In the genomic region with DNA sequence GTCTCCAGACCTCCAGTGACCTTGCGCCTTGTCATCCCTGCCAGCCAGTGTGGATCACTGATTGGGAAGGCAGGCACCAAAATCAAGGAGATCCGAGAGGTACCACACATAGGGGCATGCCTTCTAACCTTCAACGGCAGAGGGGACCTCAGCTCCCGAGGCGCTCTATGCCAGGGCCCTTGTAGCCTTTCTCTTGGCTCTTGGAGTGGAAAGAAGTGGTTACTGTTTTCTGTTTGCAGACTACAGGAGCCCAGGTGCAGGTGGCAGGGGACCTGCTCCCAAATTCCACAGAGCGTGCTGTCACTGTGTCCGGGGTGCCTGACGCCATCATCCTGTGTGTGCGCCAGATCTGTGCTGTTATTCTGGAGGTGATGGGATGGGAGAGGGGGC, we compare ENCODE assay signal across 29 mouse cellular contexts. TPM values are rescaled to one million over a fixed set of nuclear protein-coding genes. Genes with fewer than 3 reads are reported as not detected.
DNase-seq lines count a peak whose midpoint lies in the region; ATAC-seq and TF ChIP-seq lines count a peak whose summit lies in the region.
"Had no signal": no experiment of that assay in that cellular context is flagged by ENCODE, and none has a peak within 500 bp of the region (broad histone marks: within the 10 kb centered on the region; RNA-seq: fewer than 3 reads in every experiment).

No protein-coding gene starts in this region.

- no peaks in the 10 kb centered on the region for H3K9me3 ChIP-seq in hindbrain, embryonic 10.5 days
- H3K9me3 ChIP-seq in hindbrain, embryonic 13.5 days = no peaks in the 10 kb centered on the region
- H3K9me3 ChIP-seq in midbrain, embryonic 11.5 days (ENCODE audit: control insufficient read depth, low read length) = no peaks in the 10 kb centered on the region
- H3K9me3 ChIP-seq in midbrain, postnatal 0 days (ENCODE audit: low read length) = no peaks in the 10 kb centered on the region
- H3K9me3 ChIP-seq: forebrain, embryonic 13.5 days; heart, embryonic 12.5 days; hindbrain, embryonic 15.5 days; limb, embryonic 15.5 days; liver, embryonic 13.5 days; midbrain, embryonic 13.5 days had no signal

- peak overlapping the region; percentile 2; the same call in 1 of the 2 replicates for H3K4me3 ChIP-seq in hindbrain, embryonic 10.5 days
- H3K4me3 ChIP-seq in hindbrain, embryonic 13.5 days = no peak overlapping the region
- H3K4me3 ChIP-seq in midbrain, embryonic 11.5 days (ENCODE audit: low read depth, low read length) = no peak overlapping the region
- no peak overlapping the region for H3K4me3 ChIP-seq in midbrain, postnatal 0 days (ENCODE audit: low read depth, low read length)
- H3K4me3 ChIP-seq: forebrain, embryonic 13.5 days; heart, embryonic 12.5 days; hindbrain, embryonic 15.5 days; limb, embryonic 15.5 days; liver, embryonic 13.5 days; megakaryocyte, embryonic 14.5 days; midbrain, embryonic 13.5 days had no signal

- peak; percentile 47 for DNase-seq in cerebellum, adult 11 months
- DNase-seq in cerebellum, postnatal 4 days (ENCODE audit: low spot score in 2 of 2) = no peak
- no peak for DNase-seq in hindbrain, embryonic 10.5 days (ENCODE audit: low spot score)
- peak; percentile 44 for DNase-seq in midbrain, embryonic 11.5 days (ENCODE audit: low spot score, missing footprints)
- DNase-seq in midbrain, postnatal 0 days (ENCODE audit: low spot score) = no peak
- peak; percentile 51 to 57 for DNase-seq in cerebellum, postnatal 25 days
- DNase-seq in layer of hippocampus, adult 9-10 months (ENCODE audit: low spot score) = no peak
- DNase-seq: adrenal gland, adult 2 months; adrenal gland, postnatal 36 days; gastrocnemius, postnatal 36 days; heart, adult 18-20 months; heart, postnatal 4 days; kidney, adult 11 months; liver, embryonic 13.5 days; lung, adult 18-20 months; lung, postnatal 4 days; thymus, postnatal 4 days had no signal

- peaks cover 33% of the 10 kb centered on the region for H3K27me3 ChIP-seq in hindbrain, embryonic 10.5 days (ENCODE audit: insufficient read depth, poor library complexity, severe bottlenecking)
- H3K27me3 ChIP-seq in hindbrain, embryonic 13.5 days = no peaks in the 10 kb centered on the region
- peaks cover 7% of the 10 kb centered on the region for H3K27me3 ChIP-seq in midbrain, embryonic 11.5 days (ENCODE audit: control insufficient read depth, insufficient read depth, low read length)
- H3K27me3 ChIP-seq in midbrain, postnatal 0 days (ENCODE audit: insufficient read depth, low read length) = no peaks in the 10 kb centered on the region
- H3K27me3 ChIP-seq: CH12.LX; forebrain, embryonic 13.5 days; hindbrain, embryonic 15.5 days had no signal

- WGBS in hindbrain, embryonic 10.5 days = 95% methylated on average over 9 of the region's 9 CpGs
- WGBS in hindbrain, embryonic 13.5 days = 94% methylated on average over 9 of the region's 9 CpGs
- WGBS in midbrain, embryonic 11.5 days = 96% methylated on average over 9 of the region's 9 CpGs
- 92% methylated on average over 9 of the region's 9 CpGs for WGBS in midbrain, postnatal 0 days

- H3K36me3 ChIP-seq in hindbrain, embryonic 10.5 days = peaks cover 100% of the 10 kb centered on the region
- peaks cover 55% of the 10 kb centered on the region for H3K36me3 ChIP-seq in hindbrain, embryonic 13.5 days
- H3K36me3 ChIP-seq in midbrain, embryonic 11.5 days (ENCODE audit: control insufficient read depth, insufficient read depth, low read length) = peaks cover 23% of the 10 kb centered on the region
- H3K36me3 ChIP-seq in midbrain, postnatal 0 days (ENCODE audit: insufficient read depth, low read length) = peaks cover 37% of the 10 kb centered on the region

- no peak for ATAC-seq in hindbrain, embryonic 13.5 days (ENCODE audit: low FRiP score)
- no peak for ATAC-seq in midbrain, embryonic 11.5 days (ENCODE audit: low FRiP score)
- ATAC-seq in midbrain, postnatal 0 days (ENCODE audit: low FRiP score) = no peak
- ATAC-seq: activated CD4-positive, CD25-positive, alpha-beta regulatory T cell, adult 4 months; forebrain, embryonic 13.5 days; inflammation-experienced regulatory T-cells, adult 6 months; lung, postnatal 0 days; midbrain, embryonic 13.5 days had no signal

- no peak for TF ChIP-seq CTCF in midbrain, postnatal 0 days (IDR thresholded peaks at IDR 0.05)

- peaks cover 97% of the 10 kb centered on the region for H3K4me1 ChIP-seq in hindbrain, embryonic 10.5 days (replicated peaks)
- H3K4me1 ChIP-seq in hindbrain, embryonic 13.5 days (replicated peaks) = peaks cover 74% of the 10 kb centered on the region
- peaks cover 48% of the 10 kb centered on the region for H3K4me1 ChIP-seq in midbrain, embryonic 11.5 days (ENCODE audit: control insufficient read depth, insufficient read depth, low read length)
- H3K4me1 ChIP-seq in midbrain, postnatal 0 days (ENCODE audit: insufficient read depth, low read length) = peaks cover 19% of the 10 kb centered on the region

- H3K27ac ChIP-seq in hindbrain, embryonic 10.5 days = no peak overlapping the region
- H3K27ac ChIP-seq in hindbrain, embryonic 13.5 days = no peak overlapping the region
- H3K27ac ChIP-seq in midbrain, embryonic 11.5 days (ENCODE audit: low read depth, low read length) = no peak overlapping the region
- H3K27ac ChIP-seq in midbrain, postnatal 0 days (ENCODE audit: low read depth, low read length) = no peak overlapping the region
- H3K27ac ChIP-seq: forebrain, embryonic 13.5 days; hindbrain, embryonic 15.5 days; limb, embryonic 15.5 days; liver, embryonic 13.5 days; midbrain, embryonic 13.5 days had no signal

- H3K4me2 ChIP-seq in hindbrain, embryonic 13.5 days = no peak overlapping the region
- no peak overlapping the region for H3K4me2 ChIP-seq in midbrain, embryonic 11.5 days
- H3K4me2 ChIP-seq in midbrain, postnatal 0 days (ENCODE audit: low read depth, low read length, poor library complexity, severe bottlenecking) = no peak overlapping the region
- H3K4me2 ChIP-seq: forebrain, embryonic 13.5 days; heart, embryonic 12.5 days; hindbrain, embryonic 15.5 days; limb, embryonic 15.5 days; liver, embryonic 13.5 days; midbrain, embryonic 13.5 days had no signal

- H3K9ac ChIP-seq in hindbrain, embryonic 13.5 days = no peak overlapping the region
- no peak overlapping the region for H3K9ac ChIP-seq in midbrain, embryonic 11.5 days (ENCODE audit: low read length)
- H3K9ac ChIP-seq in midbrain, postnatal 0 days (replicated peaks; ENCODE audit: low read length, poor library complexity, severe bottlenecking) = no peak overlapping the region
- H3K9ac ChIP-seq: forebrain, embryonic 13.5 days; heart, embryonic 12.5 days; hindbrain, embryonic 15.5 days; limb, embryonic 15.5 days; liver, embryonic 13.5 days; midbrain, embryonic 13.5 days had no signal

RNA-seq across cellular contexts. Expression of gene Gpr62, which starts 4.7 kb away (rescaled TPM):
- polyA plus RNA-seq in hindbrain, embryonic 10.5 days (2016; fragmentation: Nextera tagmentation; extraction: Ambion mirVana) = 0.10 and 0.17 TPM in 2 replicates
- polyA plus RNA-seq in hindbrain, embryonic 13.5 days (2015; fragmentation: Nextera tagmentation; extraction: Ambion mirVana) = 0.60 and 0.68 TPM in 2 replicates
- 0.12 and 0.23 TPM in 2 replicates for polyA plus RNA-seq in midbrain, embryonic 11.5 days (2014; fragmentation: Nextera tagmentation; extraction: Ambion mirVana)
- total RNA-seq in midbrain, postnatal 0 days (2014; rRNA removed) = 1.8 and 2.2 TPM in 2 replicates
- polyA plus RNA-seq in midbrain, postnatal 0 days (2015; fragmentation: Nextera tagmentation; extraction: Ambion mirVana) = 2.9 and 3.1 TPM in 2 replicates
- total RNA-seq: heart, adult 18-20 months had no signal
- polyA plus RNA-seq: activated CD4-positive, CD25-positive, alpha-beta regulatory T cell, adult 4 months; inflammation-experienced regulatory T-cells, adult 6 months; liver, embryonic 13.5 days had no signal

RNA-seq across cellular contexts. Expression of gene Pcbp4, which starts 7.9 kb away (rescaled TPM):
- 395 and 430 TPM in 2 replicates for polyA plus RNA-seq in hindbrain, embryonic 10.5 days (2016; fragmentation: Nextera tagmentation; extraction: Ambion mirVana)
- polyA plus RNA-seq in hindbrain, embryonic 13.5 days (2015; fragmentation: Nextera tagmentation; extraction: Ambion mirVana) = 248 and 259 TPM in 2 replicates
- polyA plus RNA-seq in midbrain, embryonic 11.5 days (2014; fragmentation: Nextera tagmentation; extraction: Ambion mirVana) = 219 and 256 TPM in 2 replicates
- 543 and 647 TPM in 2 replicates for total RNA-seq in midbrain, postnatal 0 days (2014; rRNA removed)
- 242 and 248 TPM in 2 replicates for polyA plus RNA-seq in midbrain, postnatal 0 days (2015; fragmentation: Nextera tagmentation; extraction: Ambion mirVana)

RNA-seq across cellular contexts. Expression of gene Abhd14a, which starts 13.5 kb away (rescaled TPM):
- polyA plus RNA-seq in hindbrain, embryonic 10.5 days (2016; fragmentation: Nextera tagmentation; extraction: Ambion mirVana) = 39.7 and 41.9 TPM in 2 replicates
- polyA plus RNA-seq in hindbrain, embryonic 13.5 days (2015; fragmentation: Nextera tagmentation; extraction: Ambion mirVana) = 51.7 and 52.7 TPM in 2 replicates
- 30.8 and 34.5 TPM in 2 replicates for polyA plus RNA-seq in midbrain, embryonic 11.5 days (2014; fragmentation: Nextera tagmentation; extraction: Ambion mirVana)
- 69.8 and 73.8 TPM in 2 replicates for total RNA-seq in midbrain, postnatal 0 days (2014; rRNA removed)
- 72.3 and 74.5 TPM in 2 replicates for polyA plus RNA-seq in midbrain, postnatal 0 days (2015; fragmentation: Nextera tagmentation; extraction: Ambion mirVana)
- total RNA-seq: monocyte, adult 5-6 weeks had no signal

RNA-seq across cellular contexts. Expression of gene Abhd14b, which starts 13.8 kb away (rescaled TPM):
- 5.7 and 6.0 TPM in 2 replicates for polyA plus RNA-seq in hindbrain, embryonic 10.5 days (2016; fragmentation: Nextera tagmentation; extraction: Ambion mirVana)
- polyA plus RNA-seq in hindbrain, embryonic 13.5 days (2015; fragmentation: Nextera tagmentation; extraction: Ambion mirVana) = 6.9 and 7.3 TPM in 2 replicates
- polyA plus RNA-seq in midbrain, embryonic 11.5 days (2014; fragmentation: Nextera tagmentation; extraction: Ambion mirVana) = 3.9 and 4.5 TPM in 2 replicates
- 16.2 and 18.4 TPM in 2 replicates for total RNA-seq in midbrain, postnatal 0 days (2014; rRNA removed)
- polyA plus RNA-seq in midbrain, postnatal 0 days (2015; fragmentation: Nextera tagmentation; extraction: Ambion mirVana) = 12.6 and 13.8 TPM in 2 replicates

RNA-seq across cellular contexts. Expression of gene Rrp9, which starts 14.7 kb away (rescaled TPM):
- 64.1 and 76.2 TPM in 2 replicates for polyA plus RNA-seq in hindbrain, embryonic 10.5 days (2016; fragmentation: Nextera tagmentation; extraction: Ambion mirVana)
- polyA plus RNA-seq in hindbrain, embryonic 13.5 days (2015; fragmentation: Nextera tagmentation; extraction: Ambion mirVana) = 43.9 and 44.0 TPM in 2 replicates
- polyA plus RNA-seq in midbrain, embryonic 11.5 days (2014; fragmentation: Nextera tagmentation; extraction: Ambion mirVana) = 38.2 and 44.4 TPM in 2 replicates
- 32.9 and 34.1 TPM in 2 replicates for total RNA-seq in midbrain, postnatal 0 days (2014; rRNA removed)
- polyA plus RNA-seq in midbrain, postnatal 0 days (2015; fragmentation: Nextera tagmentation; extraction: Ambion mirVana) = 33.7 and 38.3 TPM in 2 replicates

Comparison
In these comparisons a context has a peak if more than half of its experiments do, and no peak if none do; other contexts are left out.
1. DNase-seq: peak in cerebellum, adult 11 months (single experiment), midbrain, embryonic 11.5 days (single experiment) and cerebellum, postnatal 25 days (2 of 2); none in cerebellum, postnatal 4 days (0 of 2), hindbrain, embryonic 10.5 days (single experiment), midbrain, postnatal 0 days (single experiment) and layer of hippocampus, adult 9-10 months (single experiment).